Mouse (Mus musculus) midbrain, postnatal 0 days (tissue): Measurements from ENCODE around the gene Erv3. TPM values are rescaled to one million over a fixed set of nuclear protein-coding genes. Genes with fewer than 3 reads are reported as not detected.

ENCODE experiments used
- ATAC-seq: fragments of 200-750 bp; cut with Nextera tagmentation; 2 replicates; pipeline ENCODE4 v1.8.0; 2017; ENCODE audit warnings: moderate number of reproducible peaks, mild to moderate bottlenecking, moderate TSS enrichment, moderate library complexity; ENCODE audit not compliant: low FRiP score
- DNase-seq: peaks from one replicate; pipeline ENCODE4 v3.0.0-alpha.2; 2015; ENCODE audit warnings: low spot score
- H3K27ac ChIP-seq: fragments of 300-500 bp; sonication (generic); 2 replicates; pipeline ENCODE4 v1.5.1; 2014; ENCODE audit warnings: low read depth, mild to moderate bottlenecking, low read length, mixed read lengths
- H3K27me3 ChIP-seq: fragments of 300-500 bp; sonication (generic); 2 replicates; pipeline ENCODE4 v1.6.1; 2014; ENCODE audit warnings: low read length, control low read depth, mixed read lengths; ENCODE audit not compliant: insufficient read depth
- H3K36me3 ChIP-seq: fragments of 300-500 bp; sonication (generic); 2 replicates; pipeline ENCODE4 v1.6.1; 2014; ENCODE audit warnings: low read length, control low read depth, mixed read lengths; ENCODE audit not compliant: insufficient read depth
- H3K4me1 ChIP-seq: fragments of 300-500 bp; sonication (generic); 2 replicates; pipeline ENCODE4 v1.6.1; 2014; ENCODE audit warnings: mild to moderate bottlenecking, control low read depth, antibody characterized with exemption, low read length, mixed read lengths; ENCODE audit not compliant: insufficient read depth
- H3K4me2 ChIP-seq: fragments of 300-500 bp; sonication (generic); 2 replicates; pipeline ENCODE4 v1.6.1; 2014; ENCODE audit warnings: low read depth, mild to moderate bottlenecking, low read length, mixed read lengths; ENCODE audit not compliant: poor library complexity, severe bottlenecking
- H3K4me3 ChIP-seq: fragments of 300-500 bp; sonication (generic); 2 replicates; pipeline ENCODE4 v1.5.1; 2014; ENCODE audit warnings: low read depth, mild to moderate bottlenecking, low read length, moderate library complexity
- H3K9ac ChIP-seq: fragments of 300-500 bp; sonication (generic); replicated peaks from 2 replicates; pipeline ENCODE4 v1.6.1; 2014; ENCODE audit warnings: mild to moderate bottlenecking, low read length, moderate library complexity, mixed read lengths; ENCODE audit not compliant: poor library complexity, severe bottlenecking
- H3K9me3 ChIP-seq: fragments of 300-500 bp; sonication (generic); 2 replicates; pipeline ENCODE4 v1.6.1; 2016; ENCODE audit warnings: low read length, control low read depth
- CTCF ChIP-seq: IDR thresholded peaks from 2 replicates; pipeline ENCODE4 v1.5.1; 2016; ENCODE audit warnings: antibody characterized with exemption, mild to moderate bottlenecking
- WGBS: fragments of 180-500 bp; shearing (Covaris S2); extraction: QIAGEN DNeasy Blood & Tissue Kit; methylation state at CpG from one replicate; pipeline ENCODE4 v1.1.7; 2014; 5-methylcytosine and 5-hydroxymethylcytosine counted together
- polyA plus RNA-seq: library from polyadenylated mRNA; unstranded; fragments of >200 nt; fragmentation: Nextera tagmentation; extraction: Ambion mirVana; gene quantifications from 2 replicates; pipeline ENCODE4 v1.2.1, GENCODE M21; 2015
- total RNA-seq: library from RNA; depleted of rRNA; stranded (reverse); fragments of >200 nt; gene quantifications from 2 replicates; pipeline ENCODE4 v1.2.3, GENCODE M21; 2014

The Erv3 gene
- total and polyA plus RNA-seq, 2 experiments from 2014 or later = not detected

DNA sequence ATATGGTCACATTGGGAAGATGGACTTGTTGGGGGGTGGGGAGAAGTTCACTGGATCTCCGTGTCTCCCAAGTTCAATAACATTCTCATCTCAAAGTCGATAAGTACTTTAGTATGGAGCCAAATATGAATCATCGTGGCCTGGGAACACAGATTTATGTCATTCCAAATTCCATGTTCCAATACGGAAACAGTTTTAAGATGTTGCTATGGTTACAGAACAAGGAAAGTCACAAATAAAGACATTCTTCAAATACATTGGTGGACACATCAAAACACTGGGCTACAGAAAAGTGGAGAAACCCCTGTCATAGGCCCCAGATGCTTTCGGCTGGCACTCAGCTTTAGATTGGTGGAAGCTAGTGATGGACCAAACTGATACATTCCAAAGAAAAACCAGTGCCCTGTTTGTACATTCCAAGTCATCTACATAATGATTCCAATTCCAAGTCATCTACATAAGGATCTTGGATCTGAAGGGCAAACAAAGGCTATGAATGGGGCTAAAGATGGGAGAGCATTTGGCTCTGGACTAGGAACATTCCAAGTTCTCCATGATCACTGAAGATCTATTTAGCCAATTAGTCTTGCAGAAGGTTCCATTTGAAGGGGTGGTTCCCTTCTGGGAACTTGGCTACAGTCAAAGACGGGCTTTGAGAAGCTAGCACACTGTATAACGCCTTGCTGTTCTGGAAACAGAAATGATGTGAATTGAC is 17.2 kb upstream of the Erv3 start:
- H3K4me1 ChIP-seq = no peaks in the 10 kb centered on the region
- H3K9ac ChIP-seq = no peak overlapping the region
- H3K27ac ChIP-seq = no peak overlapping the region
- TF ChIP-seq CTCF = no peak
- no peaks in the 10 kb centered on the region for H3K27me3 ChIP-seq
- WGBS = 86% methylated on average over 7 of the region's 7 CpGs
- no peak overlapping the region for H3K4me2 ChIP-seq
- DNase-seq = no peak
- no peak overlapping the region for H3K4me3 ChIP-seq
- no peak for ATAC-seq
- no peaks in the 10 kb centered on the region for H3K36me3 ChIP-seq
- no peaks in the 10 kb centered on the region for H3K9me3 ChIP-seq

GRCm38 (mm10) chr2:131873376-131873775 is 13.8 kb upstream of the Erv3 start:
- H3K9me3 ChIP-seq = no peaks in the 10 kb centered on the region
- TF ChIP-seq CTCF = no peak
- no peaks in the 10 kb centered on the region for H3K27me3 ChIP-seq
- H3K27ac ChIP-seq = no peak overlapping the region
- DNase-seq (no peak), ATAC-seq (no peak)
- H3K4me3 ChIP-seq = no peak overlapping the region
- 73% methylated on average over 1 of the region's 1 CpGs for WGBS
- no peaks in the 10 kb centered on the region for H3K4me1 ChIP-seq
- H3K9ac ChIP-seq = no peak overlapping the region
- H3K4me2 ChIP-seq = no peak overlapping the region
- no peaks in the 10 kb centered on the region for H3K36me3 ChIP-seq

DNA sequence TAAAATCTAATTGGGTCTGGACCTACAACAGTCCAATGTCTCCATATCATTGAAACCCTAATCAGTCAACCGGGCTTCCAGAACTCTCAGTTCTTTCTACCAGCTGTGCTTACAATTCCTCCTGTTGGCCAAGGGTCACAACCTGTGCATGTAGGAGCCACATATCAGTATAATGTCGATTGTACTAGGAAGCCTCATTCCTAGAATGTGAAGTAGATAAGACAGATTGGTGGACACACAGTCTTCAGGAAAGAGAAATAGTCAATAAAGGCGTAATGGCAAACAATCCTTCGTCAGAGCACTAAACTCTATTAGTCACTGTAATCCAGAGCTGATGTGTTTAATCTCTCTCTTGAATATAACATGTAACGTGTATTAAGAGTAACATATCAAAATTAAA is 9.4 kb upstream of the Erv3 start:
- Histone ChIP-seq H3K36me3 (no peaks in the 10 kb centered on the region), H3K9ac (no peak overlapping the region), H3K4me1 (no peaks in the 10 kb centered on the region), H3K4me2 (no peak overlapping the region), H3K4me3 (no peak overlapping the region), H3K27me3 (no peaks in the 10 kb centered on the region), H3K27ac (no peak overlapping the region), H3K9me3 (no peaks in the 10 kb centered on the region)
- no peak for TF ChIP-seq CTCF
- DNase-seq (no peak), ATAC-seq (no peak)
- WGBS = 91% methylated on average over 5 of the region's 5 CpGs

- Histone ChIP-seq H3K36me3 (no peaks in the 10 kb centered on the region), H3K9ac (no peak overlapping the region), H3K4me2 (no peak overlapping the region), H3K4me1 (no peaks in the 10 kb centered on the region), H3K27ac (no peak overlapping the region), H3K9me3 (no peaks in the 10 kb centered on the region), H3K27me3 (no peaks in the 10 kb centered on the region), H3K4me3 (no peak overlapping the region)
- DNase-seq (no peak), ATAC-seq (no peak)
- no peak for TF ChIP-seq CTCF
These were observed 7.1 kb upstream of the Erv3 start for GRCm38 (mm10) chr2:131866676-131867075.

DNA sequence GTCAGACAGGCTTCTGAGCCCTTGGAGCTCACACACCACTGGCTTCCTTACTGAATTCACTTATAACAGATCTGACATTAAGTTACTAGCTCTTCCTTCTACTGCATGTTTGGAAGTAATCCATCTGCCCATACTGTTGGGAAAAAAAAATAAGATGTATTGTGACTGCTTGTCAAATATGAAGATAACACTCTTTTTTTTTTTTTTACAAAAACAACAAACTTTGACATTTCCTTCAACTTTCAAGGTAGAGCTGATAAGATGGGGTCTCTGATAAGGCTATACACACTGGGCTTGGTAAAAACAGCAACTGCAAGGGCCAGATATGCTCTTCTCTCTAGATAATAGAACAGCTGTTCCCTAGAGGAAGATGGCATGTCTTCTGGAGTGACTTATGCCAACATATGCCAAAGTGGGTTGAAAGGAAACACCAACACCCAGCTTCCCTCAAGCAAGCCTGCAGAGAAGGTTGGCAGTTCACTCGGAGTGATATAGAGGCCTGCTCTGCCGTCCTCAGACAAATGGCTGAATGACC is 4.8 kb upstream of the Erv3 start:
- TF ChIP-seq CTCF = no peak
- H3K27me3 ChIP-seq = no peaks in the 10 kb centered on the region
- no peak overlapping the region for H3K4me2 ChIP-seq
- DNase-seq (no peak), ATAC-seq (no peak)
- 90% methylated on average over 2 of the region's 2 CpGs for WGBS
- H3K4me1 ChIP-seq = no peaks in the 10 kb centered on the region
- H3K36me3 ChIP-seq = no peaks in the 10 kb centered on the region
- no peaks in the 10 kb centered on the region for H3K9me3 ChIP-seq
- no peak overlapping the region for H3K27ac ChIP-seq
- H3K4me3 ChIP-seq = no peak overlapping the region
- H3K9ac ChIP-seq = no peak overlapping the region

DNA sequence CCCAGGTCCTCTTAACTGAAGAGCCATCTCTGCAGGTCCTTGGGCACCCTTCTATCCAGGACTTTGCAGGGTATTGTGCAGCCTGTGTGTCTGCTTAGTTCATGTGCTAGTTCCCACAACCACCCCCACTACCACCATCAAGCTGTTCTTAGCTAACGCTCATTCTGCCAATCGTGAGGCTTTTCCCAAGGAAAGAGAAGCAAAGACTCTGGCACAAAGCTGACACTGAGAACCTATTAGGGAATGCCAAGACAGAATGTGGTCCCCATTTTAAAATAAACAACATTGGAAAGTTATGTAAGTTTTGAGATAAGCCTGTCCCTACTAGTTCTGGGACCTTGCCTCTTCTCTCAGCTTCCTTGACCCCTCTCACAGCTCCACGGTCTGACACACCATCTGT is 3.9 kb upstream of the Erv3 start:
- Histone ChIP-seq H3K27me3 (no peaks in the 10 kb centered on the region), H3K9me3 (no peaks in the 10 kb centered on the region), H3K9ac (no peak overlapping the region), H3K36me3 (no peaks in the 10 kb centered on the region), H3K4me3 (no peak overlapping the region), H3K4me1 (no peaks in the 10 kb centered on the region), H3K27ac (no peak overlapping the region), H3K4me2 (no peak overlapping the region)
- no peak for TF ChIP-seq CTCF
- no peak for DNase-seq
- 83% methylated on average over 3 of the region's 3 CpGs for WGBS
- ATAC-seq = no peak
